Mouse (Mus musculus): ENCODE data around the gene Dock9. TPM values are rescaled to one million over a fixed set of nuclear protein-coding genes. Genes with fewer than 3 reads are reported as not detected.
"Not testable (repeated sequence)": the region's sequence is repeated elsewhere in the genome, so short reads cannot be mapped to it uniquely, and the experiment has no call there.

Dock9 gene
- polyA plus RNA-seq, 3 experiments from 2014 or later: 1.7 to 7.9 (median 3.9) TPM

DNA sequence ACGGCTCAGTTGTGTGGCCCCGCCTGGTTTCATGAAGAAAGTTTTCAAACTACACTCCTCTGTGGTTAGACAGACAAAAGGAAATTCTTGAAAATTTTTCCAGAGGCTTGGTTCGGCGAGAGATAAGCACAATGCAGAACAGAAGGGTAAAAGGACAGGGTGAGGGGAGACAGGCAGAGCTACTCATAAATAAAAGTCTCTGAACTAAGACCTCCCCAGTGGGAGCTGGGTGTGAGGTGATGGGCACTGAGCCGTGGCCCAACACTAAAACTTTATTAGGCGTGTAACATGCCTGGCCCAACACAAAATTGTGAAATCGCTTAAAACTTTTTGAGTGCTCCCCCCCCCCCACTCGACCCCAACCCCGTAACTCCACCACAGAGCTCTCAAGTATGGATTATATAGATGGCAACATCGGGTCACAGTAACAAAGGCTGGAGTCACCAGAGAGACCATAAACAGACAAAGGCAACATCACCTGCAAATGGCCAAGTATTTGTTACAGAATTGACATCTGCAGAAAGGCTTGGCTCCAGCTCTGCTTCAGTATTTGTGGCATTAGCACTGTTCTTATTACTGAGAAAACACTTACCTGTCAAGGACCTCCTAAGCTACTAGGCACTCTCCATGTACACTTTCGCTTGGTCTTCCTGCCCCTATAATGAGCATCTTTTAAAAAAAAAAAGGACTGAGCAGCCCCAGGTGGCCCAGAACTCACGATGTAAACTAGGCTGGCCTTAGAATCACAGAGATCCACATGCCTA is 138.4 kb downstream of the Dock9 start:
- no peak for ATAC-seq

DNA sequence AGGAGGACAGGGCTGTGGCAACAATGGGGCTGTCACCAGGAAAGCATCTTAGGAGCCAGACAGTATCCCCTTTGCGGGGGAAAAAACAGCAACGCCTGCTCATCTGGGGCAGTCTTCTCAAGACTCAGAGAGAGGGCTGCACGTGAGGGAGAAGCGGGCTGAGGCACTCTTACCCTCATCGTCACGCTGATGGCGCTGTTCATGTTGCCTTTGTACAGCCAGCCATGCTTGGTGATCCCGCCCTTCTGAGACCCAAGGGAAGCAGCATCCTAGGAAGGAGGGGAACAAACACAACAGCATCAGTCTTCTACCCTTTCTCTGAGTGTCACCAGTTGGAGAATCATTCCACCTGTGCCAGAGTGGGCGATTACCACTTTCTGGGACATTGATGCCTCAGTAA is 139.1 kb downstream of the Dock9 start:
- ATAC-seq: no peak

DNA sequence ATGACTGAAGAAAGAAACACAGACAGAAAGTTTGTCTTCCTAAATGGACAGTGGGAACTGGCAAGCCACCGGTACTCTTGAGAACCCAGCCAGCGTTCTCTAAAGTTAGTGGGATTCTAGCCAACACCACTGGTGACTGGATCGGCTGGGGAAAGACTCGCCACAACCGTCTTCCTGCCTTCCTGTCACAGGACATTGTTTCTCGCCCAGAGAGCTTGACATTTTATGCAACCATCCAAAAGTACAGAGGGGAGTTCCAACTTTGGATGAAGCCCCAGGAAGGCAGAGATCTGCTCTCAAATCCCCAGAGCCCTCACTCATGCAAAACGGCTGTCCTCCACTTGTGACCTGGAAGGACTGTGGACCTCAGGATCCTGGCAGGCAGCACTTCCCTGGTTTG is 140.0 kb downstream of the Dock9 start:
- ATAC-seq: no peak

DNA sequence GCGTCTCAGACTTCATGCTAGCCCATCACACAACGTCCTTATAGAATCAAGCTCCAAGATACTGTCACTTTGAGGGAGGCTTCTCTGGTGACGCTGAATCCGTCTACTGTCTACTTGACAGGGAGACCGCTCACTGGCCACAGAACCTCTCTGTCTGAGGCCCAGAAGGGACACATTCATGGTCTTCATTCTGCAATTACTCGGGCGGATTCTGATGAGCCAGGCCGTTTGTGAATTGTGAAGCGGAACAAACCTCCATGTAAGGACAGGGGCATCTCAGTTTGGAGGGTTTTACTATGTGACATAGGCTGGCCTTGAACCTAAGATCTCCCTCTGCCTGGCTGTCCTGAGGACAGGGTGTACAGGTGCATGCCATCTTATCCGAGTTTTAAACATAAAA is 140.7 kb downstream of the Dock9 start:
- ATAC-seq: no peak

DNA sequence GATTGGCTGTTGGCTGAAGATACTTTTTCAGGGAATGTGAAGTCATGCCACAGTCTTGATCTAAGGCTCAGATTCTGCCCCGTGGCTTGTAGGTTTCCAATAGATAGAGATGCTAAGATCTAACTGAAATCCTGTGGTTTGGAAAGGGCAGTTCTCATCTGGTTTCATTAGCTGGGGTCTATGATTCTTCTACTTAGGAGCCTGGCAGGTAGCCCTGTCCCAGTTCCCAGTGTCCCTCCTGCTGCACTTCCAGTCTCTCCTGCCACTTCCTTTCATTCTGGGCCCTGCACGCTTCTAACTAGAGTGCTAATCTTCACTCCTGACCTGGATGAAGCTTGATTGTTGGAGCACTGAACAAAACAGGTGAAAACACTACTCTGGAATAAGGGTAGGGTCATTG is 142.7 kb downstream of the Dock9 start:
- ATAC-seq: no peak

DNA sequence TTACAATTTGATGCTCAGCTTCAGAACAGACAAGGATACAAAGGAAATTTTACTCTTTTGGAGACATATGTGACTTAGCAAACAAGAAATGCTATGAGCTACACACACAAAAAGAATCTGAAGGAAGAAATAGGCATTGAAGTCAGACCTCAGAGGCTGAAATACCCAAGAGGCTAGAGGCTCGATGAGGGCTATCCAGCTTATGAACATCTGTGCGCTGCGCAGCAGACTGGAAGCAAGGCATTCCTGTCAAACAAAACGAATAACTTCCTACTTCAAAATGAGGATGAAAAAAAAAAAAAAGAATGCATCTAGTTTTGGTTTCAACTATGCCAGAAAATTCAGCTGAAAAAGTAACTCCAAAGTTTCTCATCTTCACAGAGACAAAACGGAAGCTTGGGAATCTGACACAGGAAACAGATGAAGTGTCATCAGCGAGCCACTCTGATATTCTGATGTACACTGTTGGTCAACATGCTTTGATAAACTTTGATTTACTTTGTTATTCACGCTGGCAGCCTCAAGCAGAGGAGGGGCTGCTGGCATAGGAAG is 143.1 kb downstream of the Dock9 start:
- ATAC-seq: no peak

DNA sequence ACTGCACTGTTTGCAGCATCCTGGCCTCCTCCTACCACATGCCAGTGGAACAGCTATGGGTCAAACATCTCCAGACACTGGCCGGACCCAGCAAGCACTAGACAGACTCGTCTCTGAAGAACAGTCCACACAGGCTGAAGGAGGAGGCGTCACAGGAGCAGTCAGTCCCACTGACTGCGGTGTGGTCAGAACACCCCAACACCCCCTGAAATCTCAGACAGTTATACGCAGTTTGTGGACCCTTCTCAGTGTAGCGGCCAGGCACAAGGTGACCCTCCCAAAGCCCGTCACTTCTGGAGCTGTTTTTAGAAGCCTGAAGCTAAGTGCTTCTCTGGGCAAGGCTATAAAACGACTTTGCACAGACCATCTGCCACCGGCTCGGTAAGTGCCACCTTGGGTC is 143.9 kb downstream of the Dock9 start:
- ATAC-seq: no peak

DNA sequence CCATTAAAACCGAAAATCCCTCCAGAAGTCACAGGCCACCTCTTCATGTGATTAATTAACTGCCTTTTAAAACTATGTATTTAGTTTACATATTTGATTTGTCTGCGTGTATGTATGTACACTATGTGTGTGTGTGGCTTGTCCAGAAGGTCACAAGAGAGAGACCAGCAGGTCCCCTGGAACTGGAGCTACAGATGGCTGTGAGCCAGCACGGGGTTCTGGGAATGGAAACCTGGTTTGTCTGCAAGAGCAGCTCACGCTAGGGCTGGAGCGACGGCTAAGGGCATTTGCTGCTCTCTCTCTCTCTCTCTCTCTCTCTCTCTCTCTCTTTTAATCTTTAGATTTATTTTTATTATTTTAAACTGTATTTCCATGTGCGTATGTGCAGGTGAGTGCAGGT is 144.4 kb downstream of the Dock9 start:
- no peak for ATAC-seq

DNA sequence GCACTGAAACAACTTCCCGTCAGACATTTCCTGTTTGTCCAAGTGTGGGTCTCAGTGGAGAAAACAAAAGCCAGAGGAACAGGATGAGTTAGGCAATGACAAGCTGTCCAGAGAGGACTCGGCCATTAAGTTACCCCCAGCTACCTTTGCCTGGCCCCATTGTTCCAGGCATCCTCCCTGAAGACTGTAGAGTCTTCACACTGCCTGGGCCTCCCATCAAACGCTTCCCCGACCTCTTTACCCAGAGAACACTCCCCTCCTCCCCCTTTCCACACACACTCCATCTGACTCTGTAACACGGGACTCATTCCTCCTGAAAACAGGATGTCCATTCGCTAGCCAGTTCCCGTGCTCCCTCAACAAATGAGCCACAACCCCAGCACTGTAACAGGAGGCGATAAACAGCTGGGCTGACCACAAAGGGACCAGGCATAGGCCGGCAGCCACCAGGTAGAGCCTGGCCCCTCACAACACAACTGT is 149.0 kb downstream of the Dock9 start:
- no peak for ATAC-seq

DNA sequence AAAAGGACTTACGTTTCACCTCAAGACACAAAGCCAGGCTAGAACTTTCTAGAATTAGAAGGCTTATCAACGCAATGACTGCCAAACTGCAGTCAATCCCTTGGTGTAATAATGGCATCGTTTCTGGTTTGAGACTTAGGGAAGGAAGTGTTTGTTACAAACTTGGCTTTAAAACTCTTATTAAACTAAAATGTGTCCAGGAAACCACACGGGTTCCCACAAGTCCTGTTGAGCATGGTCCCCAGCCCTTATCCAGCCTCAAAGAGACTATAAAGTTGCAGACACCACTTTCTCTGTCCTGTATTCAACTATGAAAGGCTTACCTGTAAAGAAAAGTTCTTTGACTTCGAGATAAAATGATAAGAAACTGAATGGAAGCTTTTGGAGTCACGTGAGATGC is 149.9 kb downstream of the Dock9 start:
- no peak for ATAC-seq

DNA sequence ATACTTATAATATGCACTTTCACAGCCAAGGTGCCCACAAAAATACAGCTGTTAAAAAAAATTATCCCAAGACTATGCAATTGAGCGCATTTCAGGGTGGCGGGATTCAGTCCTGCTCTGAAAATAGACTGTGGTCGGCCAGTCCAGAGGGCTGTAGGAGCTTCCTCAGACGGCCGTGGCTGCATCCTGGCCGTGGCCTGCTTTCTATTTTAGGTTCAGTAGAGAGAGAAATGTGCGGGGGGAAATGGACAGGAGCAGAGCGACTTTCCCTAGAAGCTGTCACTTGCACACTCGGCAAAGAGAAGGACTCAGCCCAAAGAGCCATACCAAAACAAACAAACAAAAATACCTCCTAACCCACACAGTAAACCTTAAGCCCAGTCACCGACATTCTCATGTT is 151.0 kb downstream of the Dock9 start:
- no peak for ATAC-seq

DNA sequence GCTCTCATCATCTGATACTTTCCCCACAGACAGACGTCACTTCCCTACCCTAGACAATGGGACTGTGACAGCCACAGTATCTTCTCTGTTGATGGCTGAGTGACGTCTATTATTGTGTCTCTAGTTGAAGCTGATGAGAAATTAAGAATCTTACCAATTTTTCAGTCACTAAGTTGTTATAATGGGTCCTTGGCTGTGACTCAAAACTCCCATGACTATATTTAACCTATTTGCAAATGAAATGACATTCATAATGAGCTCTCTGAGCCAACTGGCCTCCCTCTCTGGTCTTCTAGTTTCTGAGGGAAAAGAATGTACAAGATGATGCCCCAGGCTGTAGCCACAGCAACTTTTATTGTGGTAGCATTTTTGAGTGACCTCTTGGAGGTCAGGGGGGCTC is 153.3 kb downstream of the Dock9 start:
- ATAC-seq: no peak

DNA sequence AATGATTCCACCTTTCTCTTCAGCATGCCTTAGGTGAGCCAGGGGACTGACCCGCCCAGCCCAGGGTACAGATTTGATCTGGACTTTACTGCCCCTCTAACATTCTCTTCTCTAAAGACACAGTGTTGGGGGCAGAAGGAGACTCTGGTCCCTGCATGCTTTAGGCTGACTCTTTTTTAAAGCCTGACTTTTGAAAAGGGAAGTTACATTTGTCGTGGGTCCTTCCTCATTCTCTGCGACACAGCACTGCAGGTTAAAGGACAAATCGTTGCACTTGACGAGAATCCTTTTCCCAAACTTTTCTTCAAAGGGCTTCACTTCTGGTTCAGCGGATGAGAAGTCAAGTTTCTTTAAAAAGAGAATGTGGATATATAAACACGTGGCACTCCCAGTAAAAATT is 156.4 kb downstream of the Dock9 start:
- no peak for ATAC-seq

DNA sequence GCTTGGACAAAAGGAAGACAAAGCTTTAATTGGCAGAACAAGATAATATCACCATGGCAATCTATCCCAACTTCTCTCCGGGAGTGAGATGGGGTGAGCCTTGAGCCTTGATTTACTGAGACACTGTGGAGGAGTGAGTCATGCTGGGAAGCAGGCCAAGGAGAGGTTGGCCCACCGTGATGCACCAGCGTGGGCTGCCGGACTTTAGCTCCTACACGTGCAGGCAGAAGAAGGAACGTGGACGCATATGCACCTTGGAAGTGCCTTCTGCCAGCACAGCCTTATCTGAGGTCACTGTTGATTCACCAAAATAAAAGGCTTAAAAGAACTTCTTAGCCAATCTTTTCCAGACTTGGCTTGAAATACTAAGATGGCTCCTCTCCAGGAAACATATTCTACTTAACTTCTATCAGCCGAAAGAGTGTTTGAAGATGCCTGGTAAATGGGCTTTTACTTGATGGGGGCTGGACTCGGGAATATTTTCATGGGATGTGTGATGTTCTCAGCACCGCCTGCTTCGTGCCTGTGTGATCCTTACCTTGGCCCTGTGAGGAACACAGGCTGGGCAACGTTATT is 160.6 kb downstream of the Dock9 start:
- no peak for ATAC-seq

DNA sequence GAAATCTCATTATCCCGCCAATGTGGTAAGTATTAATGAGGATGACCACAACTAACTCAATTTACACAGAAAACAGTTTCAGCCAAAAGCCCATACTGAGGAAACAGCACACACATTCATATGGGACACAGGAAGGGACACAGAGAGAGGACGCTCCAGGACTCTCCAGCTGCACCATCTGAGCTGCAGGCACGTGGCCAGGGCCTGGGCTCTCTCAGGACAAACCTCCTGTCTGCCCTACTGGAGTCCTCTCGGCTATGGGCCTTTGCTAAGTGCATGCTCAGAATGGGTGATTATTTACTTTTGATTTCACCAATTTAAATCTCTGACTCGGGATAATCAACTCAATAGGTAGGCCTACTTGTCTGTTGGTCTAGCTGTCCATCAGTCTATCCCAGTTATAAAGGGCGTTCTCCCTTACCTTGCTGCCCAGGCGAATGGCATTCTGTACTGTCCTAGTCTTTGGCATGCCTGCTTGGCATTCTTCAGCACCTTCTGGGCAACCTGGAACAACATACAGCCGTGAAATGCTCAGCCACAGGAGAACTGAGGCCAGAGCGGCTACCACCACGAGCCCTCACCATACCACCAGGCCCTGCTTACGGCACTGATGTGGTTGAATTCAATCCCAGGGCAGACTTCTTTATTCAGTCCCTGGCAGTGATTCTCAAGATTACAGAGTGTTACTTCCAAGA is 162.8 kb downstream of the Dock9 start:
- ATAC-seq: no peak

DNA sequence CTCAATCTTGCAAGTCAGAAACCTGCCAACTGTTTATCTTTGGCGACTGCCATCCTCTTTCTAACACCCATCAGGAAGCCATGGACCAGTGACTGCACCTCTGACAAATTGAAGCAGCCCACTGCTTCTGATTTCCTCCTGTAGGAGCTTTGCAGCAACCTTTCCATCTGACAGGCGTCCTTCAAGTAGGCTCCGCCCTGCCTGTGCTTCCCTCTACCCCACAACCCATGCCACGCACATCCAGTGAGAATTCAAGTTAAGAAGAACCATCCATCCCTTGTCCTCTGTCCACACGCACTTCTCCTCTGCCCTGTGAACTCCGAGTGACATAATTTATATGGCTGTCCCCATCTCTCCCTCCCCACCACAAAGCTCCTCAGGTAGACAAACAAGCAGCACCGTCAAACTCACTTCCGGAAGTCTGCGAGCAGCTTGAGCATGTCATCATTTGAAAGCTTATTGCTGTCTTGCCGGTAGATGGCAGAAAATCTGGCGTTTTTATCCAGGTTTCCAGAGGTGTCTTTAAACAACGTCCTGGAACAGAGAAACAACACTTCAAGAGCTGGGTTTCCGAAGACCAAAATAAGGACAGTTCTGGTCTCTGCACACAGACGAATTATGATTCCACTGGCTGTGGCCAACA is 163.4 kb downstream of the Dock9 start:
- ATAC-seq: peak; percentile 21

DNA sequence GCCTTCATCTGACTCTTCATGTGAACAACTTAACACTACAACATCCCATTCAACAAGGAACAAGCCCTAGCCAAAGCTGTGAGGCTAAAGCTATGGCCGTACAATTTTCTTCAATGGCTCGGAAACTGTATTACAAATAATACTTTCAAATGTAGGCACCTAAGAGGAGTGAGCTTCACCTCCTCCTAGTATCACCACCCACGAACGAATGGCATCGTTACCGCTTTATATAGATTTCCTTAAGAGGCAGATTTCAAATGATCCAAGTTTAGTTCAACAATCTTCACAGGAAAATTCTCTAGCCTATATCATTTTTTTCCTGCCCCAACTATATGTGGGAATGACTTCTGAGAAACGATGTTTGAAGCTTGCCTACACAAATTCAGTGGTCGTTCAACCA is 165.7 kb downstream of the Dock9 start:
- ATAC-seq: no peak

DNA sequence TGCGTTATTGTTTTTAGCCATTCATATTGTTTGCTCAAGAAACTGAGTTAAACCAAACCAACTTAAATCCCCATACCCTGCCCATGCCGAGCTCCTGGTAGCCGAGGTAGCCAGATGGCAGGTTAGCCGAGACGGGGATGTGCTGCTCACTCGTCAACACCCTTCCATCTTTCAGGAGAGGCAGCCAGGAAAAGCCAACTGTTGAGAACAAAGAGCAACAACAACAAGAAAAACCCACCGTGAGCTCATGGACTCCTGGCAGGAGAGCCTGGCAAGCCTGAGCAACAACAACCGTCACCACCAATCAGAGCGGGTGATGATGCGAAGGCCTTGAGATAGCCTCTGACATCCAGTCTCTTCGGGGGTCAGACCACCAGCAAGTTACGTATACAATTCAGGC is 170.9 kb downstream of the Dock9 start:
- ATAC-seq: no peak

DNA sequence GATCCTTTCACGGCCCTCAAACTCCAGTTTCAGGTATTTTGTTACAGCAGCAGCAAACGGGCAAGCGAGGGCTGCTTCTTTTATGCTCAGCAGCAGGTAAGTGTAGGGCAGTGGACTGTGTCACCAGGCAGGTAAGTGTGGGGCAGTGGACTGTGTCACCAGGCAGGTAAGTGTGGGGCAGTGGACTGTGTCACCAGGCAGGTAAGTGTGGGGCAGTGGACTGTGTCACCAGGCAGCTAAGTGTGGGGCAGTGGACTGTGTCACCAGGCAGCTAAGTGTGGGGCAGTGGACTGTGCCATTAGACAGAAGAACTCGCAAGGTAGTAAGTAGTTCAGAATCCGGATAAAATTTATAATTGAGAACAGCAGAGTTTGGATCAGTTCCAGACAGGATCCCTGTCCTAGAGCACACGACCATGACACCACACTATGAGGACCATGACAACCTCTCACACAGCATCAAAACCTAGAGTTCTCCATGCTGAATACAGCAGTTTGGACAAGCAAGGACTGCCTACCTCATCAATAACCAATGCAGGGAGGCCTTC is 173.6 kb downstream of the Dock9 start:
- ATAC-seq: not testable (repeated sequence)

DNA sequence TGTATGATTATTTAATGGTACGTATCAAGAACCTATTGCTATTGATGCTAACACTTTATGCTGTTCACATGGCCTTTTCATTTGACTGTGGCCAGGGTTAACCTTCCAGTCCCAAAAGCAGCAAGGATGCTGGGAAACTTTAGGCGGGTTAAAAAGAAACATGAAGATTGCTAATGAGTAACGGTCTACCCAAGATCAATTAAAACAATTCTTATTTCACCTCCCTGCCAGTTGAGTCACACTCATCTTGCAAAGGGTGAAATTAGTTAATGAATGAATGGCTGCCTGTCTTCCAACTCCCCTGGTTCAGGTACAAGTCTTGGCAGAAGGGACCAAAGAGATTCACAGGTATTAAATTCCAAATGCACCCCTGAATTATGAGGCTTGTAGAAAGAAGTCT is 175.8 kb downstream of the Dock9 start:
- ATAC-seq: no peak

DNA sequence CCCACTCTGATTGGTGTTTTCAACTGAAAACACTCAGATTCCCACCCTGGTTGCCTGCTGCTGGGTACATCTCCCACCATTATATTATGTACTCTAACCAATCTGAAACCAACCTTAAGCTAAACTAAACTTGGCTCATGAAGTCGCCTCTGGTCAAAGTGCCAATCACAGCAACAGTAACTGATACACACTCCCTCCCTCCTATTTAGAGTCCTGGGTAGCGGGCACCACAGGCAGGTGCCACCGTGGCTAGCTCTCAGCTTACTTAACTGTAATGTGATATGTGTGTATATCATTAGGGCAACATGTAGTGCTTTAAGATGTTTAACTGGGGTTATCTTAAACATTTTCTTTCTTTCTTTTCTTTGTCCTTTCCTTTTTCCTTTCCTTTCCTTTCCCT is 177.1 kb downstream of the Dock9 start:
- ATAC-seq: no peak

DNA sequence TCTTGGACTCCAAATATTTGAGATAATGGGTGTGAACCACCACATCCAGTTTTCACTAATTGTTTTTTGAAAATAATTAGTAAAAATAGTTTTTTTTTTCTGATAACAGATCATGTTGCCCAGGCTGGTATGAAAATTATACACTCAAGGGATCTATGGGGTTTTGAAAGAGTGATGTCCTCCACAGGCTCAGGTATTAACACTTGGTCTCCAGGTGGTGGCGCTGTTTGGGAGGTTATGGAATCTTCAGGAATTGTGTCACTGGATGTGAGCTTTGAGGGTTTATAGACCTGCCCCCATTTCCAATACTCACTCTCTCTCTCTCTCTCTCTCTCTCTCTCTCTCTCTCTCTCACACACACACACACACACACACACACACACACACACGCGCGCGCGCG is 177.5 kb downstream of the Dock9 start:
- no peak for ATAC-seq

All from inflammation-experienced regulatory T-cells, adult 6 months (primary cell).